Mouse (Mus musculus) liver, adult 2 months (tissue): ENCODE results near the gene Sf3a1.

Experiments used
- CTCF ChIP-seq: fragments of 200-500 bp; IDR thresholded peaks from 2 replicates; pipeline ENCODE4 v1.5.1; 2011; ENCODE audit warnings: low read depth, low read length, control low read depth
- POLR2A ChIP-seq: fragments of 200-500 bp; IDR thresholded peaks from 2 replicates; pipeline ENCODE4 v1.6.1; 2011; ENCODE audit warnings: low read length, control low read depth; ENCODE audit not compliant: insufficient read depth; ENCODE audit errors: extremely low read depth

GRCm38 (mm10) chr11:4183511-4183910, 23.4 kb downstream of the Sf3a1 start:
- TF ChIP-seq CTCF (no peak), POLR2A (no peak)
